Mouse (Mus musculus) neural tube, embryonic 13.5 days (tissue): ENCODE data around the gene Cmtr1. TPM values are rescaled to one million over a fixed set of nuclear protein-coding genes. Genes with fewer than 3 reads are reported as not detected.

Experiments
- ATAC-seq: fragments of 200-750 bp; cut with Nextera tagmentation; 2 replicates; pipeline ENCODE4 v1.8.0; 2017; ENCODE audit warnings: low read depth, mild to moderate bottlenecking, moderate TSS enrichment, moderate library complexity
- H3K27ac ChIP-seq: fragments of 300-500 bp; sonication (generic); replicated peaks from 2 replicates; pipeline ENCODE4 v1.5.1; 2015; ENCODE audit warnings: moderate library complexity, mild to moderate bottlenecking, inconsistent platforms
- H3K27me3 ChIP-seq: fragments of 300-500 bp; sonication (generic); 2 replicates; pipeline ENCODE4 v1.6.1; 2015; ENCODE audit warnings: mild to moderate bottlenecking, inconsistent platforms
- H3K36me3 ChIP-seq: fragments of 300-500 bp; sonication (generic); 2 replicates; pipeline ENCODE4 v1.6.1; 2015; ENCODE audit warnings: mild to moderate bottlenecking, inconsistent platforms
- H3K4me1 ChIP-seq: fragments of 300-500 bp; sonication (generic); replicated peaks from 2 replicates; pipeline ENCODE4 v1.6.1; 2015; ENCODE audit warnings: inconsistent platforms
- H3K4me2 ChIP-seq: fragments of 300-500 bp; sonication (generic); 2 replicates; pipeline ENCODE4 v1.6.1; 2015; ENCODE audit warnings: inconsistent platforms, mild to moderate bottlenecking, moderate library complexity
- H3K4me3 ChIP-seq: fragments of 300-500 bp; sonication (generic); 2 replicates; pipeline ENCODE4 v1.5.1; 2015; ENCODE audit warnings: mild to moderate bottlenecking, inconsistent platforms
- H3K9ac ChIP-seq: fragments of 300-500 bp; sonication (generic); 2 replicates; pipeline ENCODE4 v1.6.1; 2015; ENCODE audit warnings: moderate library complexity, mild to moderate bottlenecking, inconsistent platforms
- H3K9me3 ChIP-seq: fragments of 300-500 bp; sonication (generic); 2 replicates; pipeline ENCODE4 v1.6.1; 2016; ENCODE audit warnings: inconsistent platforms
- WGBS: fragments of 180-500 bp; shearing (Covaris S2); methylation state at CpG from one replicate; pipeline ENCODE4 v1.1.7; 2015; 5-methylcytosine and 5-hydroxymethylcytosine counted together
- polyA plus RNA-seq: library from polyadenylated mRNA; unstranded; fragments of >200 nt; fragmentation: Nextera tagmentation; extraction: Ambion mirVana; gene quantifications from 2 replicates; pipeline ENCODE4 v1.2.1, GENCODE M21; 2015

Cmtr1 gene
- polyA plus RNA-seq, 1 experiment from 2014 or later: 131 TPM

- 23% methylated on average over 13 of the region's 13 CpGs for WGBS
- Histone ChIP-seq H3K9me3 (no peaks in the 10 kb centered on the region), H3K4me3 (no peak overlapping the region), H3K9ac (no peak overlapping the region; the same call in 1 of the 2 replicates), H3K4me2 (no peak overlapping the region), H3K27me3 (no peaks in the 10 kb centered on the region), H3K36me3 (no peaks in the 10 kb centered on the region), H3K4me1 (peaks cover 38% of the 10 kb centered on the region), H3K27ac (peak overlapping the region; percentile 89)
- ATAC-seq: peak; percentile 71
Measured at GRCm38 (mm10) chr17:29730510-29731265, 70.3 kb downstream of the Cmtr1 start.

GRCm38 (mm10) chr17:29731266-29731952, 71.0 kb downstream of the Cmtr1 start:
- no peak overlapping the region for H3K4me3 ChIP-seq
- 41% methylated on average over 12 of the region's 12 CpGs for WGBS
- no peaks in the 10 kb centered on the region for H3K9me3 ChIP-seq
- H3K27me3 ChIP-seq: no peaks in the 10 kb centered on the region
- H3K4me2 ChIP-seq: no peak overlapping the region
- peak; percentile 45; the same call in 1 of the 2 replicates for ATAC-seq
- H3K36me3 ChIP-seq: no peaks in the 10 kb centered on the region
- H3K9ac ChIP-seq: peak overlapping the region; percentile 34; the same call in 1 of the 2 replicates
- H3K4me1 ChIP-seq: peaks cover 46% of the 10 kb centered on the region
- H3K27ac ChIP-seq: peak overlapping the region; percentile 89

GRCm38 (mm10) chr17:29731953-29732325, 71.5 kb downstream of the Cmtr1 start:
- peaks cover 51% of the 10 kb centered on the region for H3K4me1 ChIP-seq
- no peak overlapping the region for H3K9ac ChIP-seq

GRCm38 (mm10) chr17:29732522-29732921, 72.1 kb downstream of the Cmtr1 start:
- Histone ChIP-seq H3K4me1 (peaks cover 52% of the 10 kb centered on the region), H3K27ac (peak overlapping the region; percentile 89; the same call in 1 of the 2 replicates)

More at GRCm38 (mm10) chr17:29731953-29732325, 71.5 kb downstream of the Cmtr1 start:
- no peak overlapping the region for H3K4me2 ChIP-seq
- peak overlapping the region; percentile 89 for H3K27ac ChIP-seq
- H3K4me3 ChIP-seq: no peak overlapping the region
- WGBS: 37% methylated on average over 6 of the region's 6 CpGs
- no peak for ATAC-seq
- no peaks in the 10 kb centered on the region for H3K27me3 ChIP-seq
- no peaks in the 10 kb centered on the region for H3K36me3 ChIP-seq
- H3K9me3 ChIP-seq: no peaks in the 10 kb centered on the region

GRCm38 (mm10) chr17:29736448-29737014, 76.1 kb downstream of the Cmtr1 start:
- Histone ChIP-seq H3K9me3 (no peaks in the 10 kb centered on the region), H3K27ac (peak overlapping the region; percentile 75), H3K9ac (no peak overlapping the region), H3K36me3 (no peaks in the 10 kb centered on the region), H3K4me3 (no peak overlapping the region), H3K4me2 (no peak overlapping the region), H3K4me1 (peaks cover 54% of the 10 kb centered on the region), H3K27me3 (no peaks in the 10 kb centered on the region)
- 19% methylated on average over 15 of the region's 15 CpGs for WGBS
- no peak for ATAC-seq

More at GRCm38 (mm10) chr17:29732522-29732921, 72.1 kb downstream of the Cmtr1 start:
- Histone ChIP-seq H3K9ac (no peak overlapping the region), H3K27me3 (no peaks in the 10 kb centered on the region), H3K36me3 (no peaks in the 10 kb centered on the region), H3K9me3 (no peaks in the 10 kb centered on the region), H3K4me2 (no peak overlapping the region), H3K4me3 (no peak overlapping the region)
- no peak for ATAC-seq
- 75% methylated on average over 2 of the region's 2 CpGs for WGBS

GRCm38 (mm10) chr17:29737849-29738804, 77.7 kb downstream of the Cmtr1 start:
- Histone ChIP-seq H3K27ac (peak overlapping the region; percentile 76), H3K36me3 (no peaks in the 10 kb centered on the region), H3K9ac (0 out of 2 replicates have a peak overlapping the region, but pooled peaks have one; percentile 9), H3K27me3 (no peaks in the 10 kb centered on the region), H3K4me2 (peak overlapping the region; percentile 20), H3K9me3 (no peaks in the 10 kb centered on the region), H3K4me1 (peaks cover 44% of the 10 kb centered on the region), H3K4me3 (no peak overlapping the region)
- peak; percentile 69 for ATAC-seq
- 30% methylated on average over 22 of the region's 22 CpGs for whole genome bisulfite sequencing

GRCm38 (mm10) chr17:29747466-29747865, 87.1 kb downstream of the Cmtr1 start:
- Histone ChIP-seq H3K27me3 (no peaks in the 10 kb centered on the region), H3K27ac (peak overlapping the region; percentile 54), H3K4me3 (no peak overlapping the region), H3K9me3 (no peaks in the 10 kb centered on the region), H3K36me3 (no peaks in the 10 kb centered on the region), H3K4me2 (no peak overlapping the region), H3K9ac (no peak overlapping the region), H3K4me1 (peaks cover 53% of the 10 kb centered on the region)
- 48% methylated on average over 6 of the region's 6 CpGs for WGBS
- ATAC-seq: no peak

- no peak for ATAC-seq
- Histone ChIP-seq H3K9ac (no peak overlapping the region), H3K27ac (no peak overlapping the region), H3K27me3 (no peaks in the 10 kb centered on the region), H3K9me3 (no peaks in the 10 kb centered on the region), H3K4me2 (no peak overlapping the region), H3K4me3 (no peak overlapping the region), H3K4me1 (peaks cover 32% of the 10 kb centered on the region), H3K36me3 (no peaks in the 10 kb centered on the region)
- 61% methylated on average over 4 of the region's 4 CpGs for WGBS
Measured at GRCm38 (mm10) chr17:29754510-29754909, 94.1 kb downstream of the Cmtr1 start.

Other genes starting within 250 kb of the Cmtr1 start
- gene Pim1, start 169.8 kb upstream of the Cmtr1 start, polyA plus RNA-seq: 12.4 and 14.4 TPM in 2 replicates
- gene Gm17657, start 111.0 kb upstream of the Cmtr1 start, polyA plus RNA-seq: not detected in 2 replicates
- gene Tbc1d22b, start 110.8 kb upstream of the Cmtr1 start, polyA plus RNA-seq: 24.4 and 24.7 TPM in 2 replicates
- gene Tmem217, start 108.2 kb upstream of the Cmtr1 start, polyA plus RNA-seq: 1.1 and 1.9 TPM in 2 replicates
- 75.5 and 94.0 TPM in 2 replicates for gene Rnf8, start 45.8 kb upstream of the Cmtr1 start, polyA plus RNA-seq
- 2.3 and 3.7 TPM in 2 replicates for gene Gm28043, start 45.7 kb upstream of the Cmtr1 start, polyA plus RNA-seq
- gene Ccdc167, start 56.4 kb downstream of the Cmtr1 start, polyA plus RNA-seq: 12.4 and 13.0 TPM in 2 replicates